Mouse (Mus musculus) granulocyte monocyte progenitor cell, adult 5-6 weeks (primary cell): Measurements from ENCODE around the gene Higd1b. TPM values are rescaled to one million over a fixed set of nuclear protein-coding genes. Genes with fewer than 3 reads are reported as not detected.

ENCODE experiments used
- ATAC-seq: replicated peaks from 2 replicates; pipeline ENCODE4 v1.8.0; 2016; ENCODE audit warnings: mild to moderate bottlenecking, moderate TSS enrichment, inconsistent platforms; ENCODE audit not compliant: poor library complexity, severe bottlenecking
- total RNA-seq, 2 experiments: library from RNA; stranded (forward) in 1 of 2; stranded (reverse) in 1 of 2; fragments of 200-712, 200-1000 nt in 1 of 2; fragments of >200 nt in 1 of 2; fragmentation: Nextera tagmentation in 1 of 2; gene quantifications; 2 replicates each; pipeline ENCODE4 v1.2.3; 2014 to 2017

Higd1b gene
- total RNA-seq (2014; fragmentation: Nextera tagmentation) (not detected in 2 replicates), total RNA-seq (2017) (not detected in 2 replicates)

DNA sequence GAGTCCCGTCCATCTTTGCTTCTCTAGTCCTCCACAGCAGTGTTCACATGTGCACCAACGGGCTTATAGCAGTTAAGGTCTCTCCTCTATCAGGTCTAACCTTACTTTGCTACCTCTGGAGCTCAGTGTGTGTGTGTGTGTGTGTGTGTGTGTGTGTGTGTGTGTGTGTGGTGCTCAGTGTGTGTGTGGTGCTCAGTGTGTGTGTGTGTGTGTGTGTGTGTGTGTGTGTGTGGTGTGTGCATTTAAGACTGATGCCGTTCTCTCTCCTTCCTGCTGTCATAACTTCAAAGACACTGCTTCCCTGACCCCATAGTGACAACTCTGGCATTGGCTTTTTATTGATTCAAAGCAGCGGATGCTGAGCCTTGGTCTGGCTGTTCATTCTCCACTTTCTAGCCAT lies at the start of gene Higd1b:
Higd1b (plus strand) TSS at position 301 of the 400 bp plus-strand sequence.
- ATAC-seq = no peak

DNA sequence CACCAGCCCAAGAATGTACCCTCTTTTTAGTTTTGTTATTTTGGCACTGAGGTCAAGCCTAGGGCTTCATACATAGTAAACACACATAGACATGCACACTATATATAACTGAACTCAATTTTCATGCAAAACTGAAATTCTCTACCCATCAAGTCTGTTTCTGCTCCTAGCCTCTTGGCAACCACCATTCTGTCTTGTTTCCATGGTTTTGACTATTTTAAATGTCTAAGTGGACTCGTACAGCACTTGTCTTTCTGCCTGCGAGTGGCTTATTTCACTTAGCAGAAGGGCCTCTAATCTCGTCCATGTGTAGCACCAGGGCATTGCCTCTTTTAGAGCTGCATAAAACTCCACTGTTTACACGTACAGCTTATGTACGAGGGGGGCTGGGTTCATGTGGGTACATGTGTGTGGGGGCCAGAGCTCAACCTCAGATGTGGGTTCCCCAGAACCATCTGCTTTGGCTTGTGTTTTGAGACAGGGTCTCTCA lies 47.9 kb upstream of the Higd1b start:
- ATAC-seq = no peak

GRCm38 (mm10) chr11:102791682-102792445 lies 43.8 kb upstream of the Higd1b start:
- ATAC-seq = 0 out of 2 replicates have a peak, but pooled peaks have one; percentile 30

DNA sequence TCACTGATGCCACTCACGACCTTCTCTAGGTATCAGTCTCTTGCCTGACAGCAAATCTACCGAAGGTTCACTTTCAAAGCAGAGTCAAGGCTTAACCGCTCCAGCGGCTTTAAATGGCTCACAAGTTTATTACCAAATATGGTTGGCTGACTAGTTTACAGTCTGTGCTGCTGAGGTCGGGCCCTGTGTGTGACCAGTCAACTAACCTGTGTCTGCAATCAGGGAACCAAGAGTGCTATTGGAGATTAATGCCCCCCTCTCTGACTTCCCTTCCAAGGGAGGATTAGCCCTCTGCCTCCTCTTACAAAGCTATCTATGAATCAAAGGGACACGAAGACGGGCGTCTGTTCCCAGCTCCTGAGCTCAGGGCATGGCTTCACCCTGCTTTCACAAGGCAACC lies 41.5 kb upstream of the Higd1b start:
- ATAC-seq = no peak

- no peak for ATAC-seq
These were observed 32.2 kb upstream of the Higd1b start for GRCm38 (mm10) chr11:102803453-102803852.

GRCm38 (mm10) chr11:102808246-102808645 lies 27.4 kb upstream of the Higd1b start:
- no peak for ATAC-seq

- no peak for ATAC-seq
These were observed 24.7 kb upstream of the Higd1b start for GRCm38 (mm10) chr11:102810721-102811485.

DNA sequence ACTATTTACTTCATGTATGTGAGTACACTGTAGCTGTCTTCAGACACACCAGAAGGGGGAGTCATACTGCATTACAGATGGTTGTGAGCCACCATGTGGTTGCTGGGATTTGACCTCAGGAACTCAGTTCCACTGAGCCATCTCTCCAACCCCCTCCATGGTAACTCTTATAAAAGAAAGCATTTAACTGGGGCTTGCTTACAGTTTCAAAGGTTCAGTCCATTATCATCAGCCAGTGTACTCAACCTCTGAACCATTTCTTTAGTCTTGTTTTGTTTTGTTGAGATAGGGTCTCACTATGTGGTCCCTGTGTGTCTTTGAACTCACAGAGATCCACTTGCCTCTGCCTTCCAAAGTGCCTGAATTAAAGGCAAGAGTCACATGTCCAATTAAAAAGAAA lies 20.8 kb upstream of the Higd1b start:
- no peak for ATAC-seq

GRCm38 (mm10) chr11:102818121-102819020 lies 17.3 kb upstream of the Higd1b start:
- peak; percentile 25; the same call in 1 of the 2 replicates for ATAC-seq

- ATAC-seq = 0 out of 2 replicates have a peak, but pooled peaks have one; percentile 20
These were observed 16.4 kb upstream of the Higd1b start, which contains the start of gene Gjc1 for GRCm38 (mm10) chr11:102819021-102819782. TSS of gene Gjc1 (minus strand) at chr11:102819700.

GRCm38 (mm10) chr11:102819783-102820385 lies 15.8 kb upstream of the Higd1b start:
- ATAC-seq = no peak

DNA sequence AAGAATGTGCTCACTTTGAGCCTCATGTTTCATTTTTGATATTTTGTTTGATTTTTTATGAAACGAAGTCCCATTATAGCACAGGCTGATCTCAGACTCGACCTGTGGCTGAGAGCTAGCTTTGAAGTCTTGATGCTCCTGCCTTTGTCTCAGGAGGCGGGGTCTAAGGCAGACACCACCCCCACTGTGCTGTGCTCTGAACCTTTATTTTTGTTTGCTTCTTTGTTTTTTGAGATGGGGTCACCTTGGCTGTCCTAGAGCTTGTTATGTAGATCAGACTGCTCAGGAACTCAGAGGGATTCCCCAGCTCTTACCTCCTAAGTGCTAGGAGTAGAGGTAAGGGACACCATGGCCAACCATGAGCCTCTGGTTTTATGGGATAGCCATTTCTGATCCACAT lies 15.2 kb upstream of the Higd1b start:
- no peak for ATAC-seq

- no peak for ATAC-seq
These were observed 14.4 kb upstream of the Higd1b start for GRCm38 (mm10) chr11:102821231-102821630.

DNA sequence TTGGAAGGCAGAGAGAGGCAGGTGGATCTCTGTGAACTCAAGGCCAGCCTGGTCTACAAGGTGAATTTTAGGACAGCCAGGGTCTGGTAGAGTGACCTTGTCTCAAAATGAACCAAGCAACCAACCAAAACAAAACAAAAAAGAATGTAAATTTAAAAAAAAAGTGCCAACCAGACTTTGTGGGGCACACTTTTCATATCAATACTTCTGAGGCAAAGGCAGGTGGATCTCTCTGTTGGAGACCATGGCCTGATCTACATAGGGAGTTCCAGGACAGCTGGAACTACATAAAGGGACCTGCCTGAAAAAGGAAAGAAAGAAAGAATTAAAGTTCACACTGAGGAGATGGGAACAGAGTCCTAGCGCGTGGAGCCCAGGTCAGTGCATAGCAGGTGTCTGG lies 9.2 kb upstream of the Higd1b start:
- no peak for ATAC-seq

- ATAC-seq = no peak
These were observed 8.6 kb upstream of the Higd1b start for GRCm38 (mm10) chr11:102827097-102827496.

DNA sequence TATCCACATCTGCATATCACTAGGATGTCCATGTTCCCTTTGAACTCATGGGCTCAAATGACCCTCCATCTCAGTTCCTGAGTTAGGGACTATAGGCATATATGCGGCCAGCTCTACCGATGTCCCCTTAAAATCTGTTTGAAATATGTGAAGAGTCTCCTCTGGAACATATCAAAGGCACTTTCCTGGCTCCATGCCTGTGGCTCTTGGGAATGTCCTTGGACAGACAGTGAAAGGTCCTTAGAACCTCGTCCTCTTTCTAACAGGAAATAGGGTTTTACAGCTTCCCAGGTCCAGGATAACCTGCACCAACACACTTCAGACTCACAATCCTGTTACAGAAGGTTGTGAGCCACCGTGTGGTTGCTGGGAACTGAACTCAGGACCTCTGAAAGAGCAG lies 5.4 kb upstream of the Higd1b start:
- ATAC-seq = no peak

- no peak for ATAC-seq
These were observed 2.9 kb upstream of the Higd1b start for GRCm38 (mm10) chr11:102832700-102833297.

DNA sequence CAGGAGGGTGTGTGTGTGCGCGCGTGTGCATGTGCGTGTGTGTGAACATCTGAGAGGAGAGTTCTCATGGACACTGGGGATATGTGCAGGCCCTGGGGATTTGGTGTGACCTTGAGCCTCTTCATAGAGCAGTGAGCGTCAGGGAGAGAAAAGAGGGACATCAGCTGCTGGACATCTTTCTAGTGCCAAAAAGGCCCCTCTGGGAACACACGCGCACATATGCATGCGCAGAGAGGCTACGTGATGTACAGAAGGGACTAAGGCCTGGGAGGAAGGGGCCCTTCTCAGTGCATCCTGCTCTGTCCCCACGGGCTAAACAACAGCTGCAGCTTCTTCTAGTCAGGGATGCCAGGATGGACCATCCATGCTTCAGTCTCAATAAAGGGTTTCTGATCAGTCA lies 1.4 kb upstream of the Higd1b start:
- no peak for ATAC-seq

DNA sequence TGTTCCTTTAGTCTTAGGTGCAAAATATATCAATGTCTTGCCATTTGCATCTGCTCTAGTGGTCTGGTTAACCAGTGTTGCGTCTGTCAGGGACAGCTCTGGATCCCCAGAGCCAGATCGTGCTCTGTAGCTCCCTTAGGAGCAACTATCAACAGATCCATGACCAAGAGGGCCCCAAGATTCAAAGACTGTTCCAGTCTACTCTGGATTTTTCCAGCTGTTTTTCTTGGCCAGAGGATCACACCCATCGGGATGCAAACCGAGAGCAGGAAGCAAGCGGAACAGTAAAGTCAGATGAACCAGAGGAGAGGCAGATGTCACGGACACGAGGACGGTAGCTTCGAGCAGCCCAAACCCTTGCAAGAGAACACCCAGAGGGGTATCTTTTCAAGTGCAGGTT lies 497 bp downstream of the Higd1b start:
- ATAC-seq = no peak
